Mouse (Mus musculus) spleen, adult 2 months (tissue): ENCODE results near the gene Cbfb.

Source experiments
- CTCF ChIP-seq: fragments of 200-500 bp; IDR thresholded peaks from 2 replicates; pipeline ENCODE4 v1.5.1; 2011; ENCODE audit warnings: mild to moderate bottlenecking, inconsistent platforms; ENCODE audit not compliant: insufficient read depth, insufficient read length, insufficient replicate concordance; ENCODE audit errors: extremely low read depth
- POLR2A ChIP-seq: fragments of 200-500 bp; IDR thresholded peaks from 2 replicates; pipeline ENCODE4 v1.6.1; 2011; ENCODE audit warnings: low read depth, low read length, inconsistent platforms

DNA sequence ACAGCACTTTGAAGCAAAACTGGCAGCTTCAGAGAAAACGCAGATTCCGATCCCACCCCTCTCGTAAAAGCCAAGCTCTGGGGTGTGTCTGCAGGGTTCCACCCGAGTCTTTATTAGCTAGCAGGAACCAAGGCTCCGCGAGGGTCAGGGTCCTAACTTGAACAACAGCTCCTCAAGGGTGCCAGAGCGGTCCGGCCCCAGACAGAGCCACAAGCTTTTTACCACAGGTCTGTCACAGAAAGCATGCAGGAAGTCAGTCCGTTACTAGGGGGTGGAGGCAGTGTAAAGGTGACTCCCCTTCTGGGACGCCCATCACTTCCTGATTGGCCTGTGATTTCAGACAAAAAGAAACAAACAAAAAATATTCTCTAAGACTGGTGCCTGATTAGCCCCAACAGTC, 94.7 kb downstream of the Cbfb start:
- TF ChIP-seq CTCF (no peak), POLR2A (no peak)
